Mouse (Mus musculus) T-helper 17 cell (primary cell): ENCODE results near the gene Gm29797.

Source experiments
- in situ Hi-C, 2 experiments: fragments of 300-600 bp; cut with MboI, MseI; formaldehyde crosslinking; loops; 1 replicate in 1 of 2; 2 replicates in 1 of 2; pipeline ENCODE4 v1.15.1; 2025; ENCODE audit warnings: high pct_unique_total_duplicates in 2 of 2

The Gm29797 gene

DNA sequence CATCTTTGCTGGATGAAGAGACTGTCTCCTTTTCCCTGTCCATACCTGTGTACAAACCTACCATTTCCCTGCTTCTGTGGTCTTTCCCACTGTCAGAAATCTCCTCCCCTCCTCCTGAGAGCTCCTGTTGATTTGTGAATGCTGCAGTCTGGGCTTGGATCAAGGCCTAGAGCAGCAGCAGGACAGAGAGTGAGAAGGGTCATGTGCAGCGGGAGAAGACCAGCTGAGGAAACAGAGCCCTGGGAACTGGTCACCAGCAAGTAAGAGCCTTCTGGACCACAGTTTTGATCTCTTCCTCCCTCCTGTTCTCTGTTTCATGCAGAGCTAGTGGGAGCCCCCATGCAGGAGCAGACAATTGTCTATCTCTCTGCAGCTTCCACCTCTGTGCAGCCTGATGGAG, 38.9 kb downstream of the Gm29797 start:
- in situ Hi-C loops, result no loop called here

- in situ Hi-C loops, result no loop called here
Measured at GRCm38 (mm10) chr2:181696801-181697420, 40.1 kb downstream of the Gm29797 start.

- in situ Hi-C loops, result no loop called here
Measured at GRCm38 (mm10) chr2:181698241-181698640, 41.4 kb downstream of the Gm29797 start, which contains the start of gene Lkaaear1. Lkaaear1 (minus strand) TSS chr2:181698442.

DNA sequence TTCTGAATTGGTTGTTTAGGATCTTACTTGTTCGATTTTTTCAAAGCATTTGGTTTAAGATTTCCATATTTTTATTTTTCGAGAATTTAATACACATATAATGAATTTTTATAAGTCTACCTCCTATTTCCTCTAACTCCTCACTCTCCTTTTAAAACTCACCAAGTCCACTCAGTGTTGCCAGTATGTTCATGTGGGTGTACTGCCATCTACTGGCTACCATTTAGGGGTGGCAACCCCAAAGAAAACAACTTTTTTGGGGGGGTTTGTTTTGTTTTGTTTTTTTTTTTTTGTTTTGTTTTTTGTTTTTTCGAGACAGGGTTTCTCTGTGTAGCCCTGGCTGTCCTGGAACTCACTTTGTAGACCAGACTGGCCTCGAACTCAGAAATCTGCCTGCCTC, 49.8 kb downstream of the Gm29797 start:
- in situ Hi-C loops, result no loop called here
